Mouse (Mus musculus) CD4-positive, CD25-positive, alpha-beta regulatory T cell, adult 4 months (primary cell): ENCODE results near the gene Olfr839-ps1. TPM values are rescaled to one million over a fixed set of nuclear protein-coding genes. Genes with fewer than 3 reads are reported as not detected.

Experiments used
- ATAC-seq: one replicate; pipeline ENCODE4 v1.8.0; 2017
- polyA plus RNA-seq, 2 experiments: library from polyadenylated mRNA; unstranded; fragments of 100-300 nt; shearing (Covaris generic); gene quantifications; one replicate each; pipeline ENCODE4 v1.2.1; 2017

The Olfr839-ps1 gene
- not detected for polyA plus RNA-seq

DNA sequence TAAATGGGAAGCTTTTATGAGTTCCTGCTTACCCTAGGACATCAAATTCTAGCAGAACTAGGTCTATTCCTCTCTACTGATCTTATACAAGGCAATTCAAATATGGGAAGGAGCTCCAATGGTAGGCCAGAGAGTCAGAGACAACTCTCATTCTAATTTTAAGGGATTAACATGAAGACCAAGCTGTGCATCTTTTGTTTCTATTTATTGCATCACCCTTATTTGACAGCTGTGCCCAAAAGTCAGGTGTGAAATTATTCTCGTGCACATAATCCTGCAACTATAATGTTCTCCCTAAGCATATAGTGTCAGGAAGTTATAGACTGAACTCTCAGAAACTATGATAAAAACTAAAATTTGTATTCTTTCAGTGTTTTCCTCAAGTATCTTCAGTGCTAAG lies at the start of gene Olfr839-ps1:
Olfr839-ps1 (minus strand) TSS at position 101 of the 400 bp plus-strand sequence.
- no peak for ATAC-seq

DNA sequence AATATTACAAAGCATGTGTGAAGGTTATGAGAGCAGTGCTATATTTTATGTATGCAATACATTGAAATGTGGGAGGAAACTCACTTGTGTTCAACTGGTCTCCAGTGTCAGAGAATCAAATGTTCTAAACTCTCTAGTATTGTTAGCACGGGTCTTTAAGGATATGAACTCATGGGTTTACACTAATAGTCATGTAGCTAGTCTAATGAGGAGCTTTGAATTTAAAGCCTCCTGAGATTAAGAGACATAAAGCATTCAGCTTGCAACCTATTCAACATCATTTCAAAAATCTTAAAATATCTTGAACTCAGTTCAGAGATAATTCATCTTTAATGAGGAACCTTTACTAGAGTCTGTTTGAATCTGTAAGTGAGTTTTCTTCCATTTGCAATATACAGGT lies 41.1 kb downstream of the Olfr839-ps1 start, which contains the start of gene Olfr837:
Olfr837 (plus strand) TSS at position 301 of the 400 bp plus-strand sequence.
- no peak for ATAC-seq

DNA sequence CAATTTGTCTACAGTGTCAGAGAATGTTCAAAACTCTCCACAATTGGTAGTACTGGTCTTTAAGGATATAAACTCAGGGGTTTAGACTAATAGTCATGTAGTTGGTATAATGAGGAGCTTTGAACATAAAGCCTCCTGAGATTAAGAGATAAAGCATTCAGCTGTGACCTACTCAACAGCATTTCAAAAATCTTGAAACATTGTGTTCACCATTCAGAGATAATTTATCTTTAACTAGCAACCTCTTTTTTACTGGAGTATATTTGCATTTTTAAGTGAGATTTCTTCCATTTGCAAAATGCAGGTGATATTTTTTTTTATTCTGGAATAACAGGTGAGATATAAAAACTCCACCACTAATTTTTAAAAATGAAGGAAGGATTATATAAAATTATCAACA lies 57.0 kb downstream of the Olfr839-ps1 start, which contains the start of gene Olfr836:
Olfr836 (plus strand) TSS at position 301 of the 400 bp plus-strand sequence.
- no peak for ATAC-seq

Other genes with a start within 250 kb of the Olfr839-ps1 start
- gene Olfr832, start 240.2 kb downstream of the Olfr839-ps1 start, polyA plus RNA-seq, result not detected
- gene Olfr834, start 189.3 kb downstream of the Olfr839-ps1 start, polyA plus RNA-seq, result not detected
- gene Olfr835, start 144.6 kb downstream of the Olfr839-ps1 start, polyA plus RNA-seq, result not detected
- not detected for gene Olfr836, start 56.9 kb downstream of the Olfr839-ps1 start, polyA plus RNA-seq
- under 1 TPM in 1 of 2 experiments, not detected in 1; 0.22 TPM for gene Olfr837, start 41.0 kb downstream of the Olfr839-ps1 start, polyA plus RNA-seq
- gene Olfr843, start 74.7 kb upstream of the Olfr839-ps1 start, polyA plus RNA-seq, result not detected
- gene Olfr844, start 139.0 kb upstream of the Olfr839-ps1 start, polyA plus RNA-seq, result not detected
- not detected for gene Olfr845, start 159.1 kb upstream of the Olfr839-ps1 start, polyA plus RNA-seq
- gene Olfr846, start 186.7 kb upstream of the Olfr839-ps1 start, polyA plus RNA-seq, result not detected
- not detected for gene Olfr847, start 201.4 kb upstream of the Olfr839-ps1 start, polyA plus RNA-seq